Mouse (Mus musculus): ENCODE data around the gene Unc13c.

- no peak for TF ChIP-seq CTCF (IDR thresholded peaks at IDR 0.05)
- TF ChIP-seq EP300 (IDR thresholded peaks at IDR 0.05), result no peak
Measured at GRCm38 (mm10) chr9:73866666-73867065, 102.1 kb downstream of the Unc13c start.

Measured in lung, postnatal 0 days (tissue).